Mouse (Mus musculus) adrenal gland, postnatal 36 days (tissue): ENCODE results near the gene Arpc1a. TPM values are rescaled to one million over a fixed set of nuclear protein-coding genes. Genes with fewer than 3 reads are reported as not detected.
A peak's percentile ranks its signal among the peaks of the same experiment; 100 is the strongest.

Source experiments
- DNase-seq, 2 experiments: peaks; one replicate each; pipeline ENCODE4 v3.0.0; 2021; ENCODE audit warnings: mixed read lengths in 1 of 2
- total RNA-seq, 2 experiments: library from RNA; stranded (reverse); gene quantifications; 2 replicates each; pipeline ENCODE4 v1.2.3; 2021

Arpc1a gene
- total RNA-seq, 2 experiments from 2014 or later: 120 to 123 TPM

DNA sequence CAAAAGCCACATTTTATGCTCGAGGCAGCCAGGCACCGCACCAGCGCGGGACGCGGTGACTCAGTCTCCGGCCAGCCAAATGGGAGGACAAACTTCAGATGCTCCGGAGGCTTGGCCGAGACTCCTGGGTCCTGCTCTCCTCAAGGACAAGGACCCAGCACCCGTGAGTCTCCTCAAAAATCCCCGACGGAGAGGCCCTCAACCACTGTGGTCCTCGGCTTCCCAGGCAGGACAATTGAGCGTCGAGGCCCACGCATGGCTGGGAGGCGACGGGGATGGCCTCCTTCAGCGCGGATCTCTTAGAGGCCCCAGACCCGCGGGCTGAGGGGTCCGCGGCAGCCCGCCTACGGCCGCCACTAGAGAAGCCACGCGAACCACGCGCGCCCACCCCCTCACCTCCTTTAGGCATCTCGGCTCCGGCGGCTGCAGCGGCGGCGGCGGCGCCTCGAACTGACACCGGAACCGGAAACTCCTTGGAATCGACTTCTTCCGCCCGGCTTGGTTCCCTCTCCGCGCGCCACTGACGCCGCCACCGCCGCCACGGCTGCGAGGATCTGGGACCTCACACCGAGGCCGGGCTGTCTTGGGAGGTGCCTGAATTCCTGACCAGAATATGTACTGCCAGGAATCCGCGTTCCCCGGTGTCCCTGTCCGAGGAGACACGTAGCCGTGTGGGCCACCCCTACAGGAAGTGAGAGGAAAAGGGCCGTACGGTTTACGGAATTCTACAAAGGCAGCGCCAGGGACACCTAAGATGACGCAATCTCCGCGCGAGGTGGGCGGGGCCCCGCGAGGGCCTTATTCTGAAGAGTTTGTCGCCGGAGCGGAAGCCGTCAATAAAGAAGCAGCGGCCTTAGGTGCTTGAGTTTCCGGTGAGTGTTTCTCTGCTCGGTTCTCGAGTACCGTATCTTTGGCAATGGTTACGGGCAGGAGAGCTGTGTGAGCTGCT lies 56.2 kb downstream of the Arpc1a start, which contains the start of the genes Pdap1 and Bud31:
TSS of gene Pdap1 (minus strand) at position 668 of the 949 bp plus-strand sequence.
TSS of gene Bud31 (plus strand) at position 792 of the 949 bp plus-strand sequence.
- DNase-seq: peak; percentile 96

DNA sequence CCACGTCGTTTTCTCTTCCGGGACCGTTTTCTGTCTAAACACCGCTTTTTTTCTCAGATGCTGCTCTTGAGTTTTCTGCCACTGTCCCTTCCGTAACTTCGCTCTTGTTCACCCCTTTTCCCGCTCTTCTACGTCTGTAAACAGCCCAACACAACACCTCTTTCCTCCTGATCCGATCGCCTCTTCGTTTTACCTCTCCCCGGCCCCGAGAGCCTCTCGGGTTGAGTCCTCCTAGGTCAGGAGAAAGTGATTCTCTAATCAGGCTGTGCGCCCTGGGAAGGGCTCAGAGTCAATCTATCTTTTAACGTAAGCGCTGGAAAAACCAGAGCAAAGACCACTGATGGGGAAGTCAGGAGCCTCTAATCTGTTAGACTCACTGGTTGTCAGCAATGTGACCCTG lies 57.0 kb downstream of the Arpc1a start:
- no peak for DNase-seq

DNA sequence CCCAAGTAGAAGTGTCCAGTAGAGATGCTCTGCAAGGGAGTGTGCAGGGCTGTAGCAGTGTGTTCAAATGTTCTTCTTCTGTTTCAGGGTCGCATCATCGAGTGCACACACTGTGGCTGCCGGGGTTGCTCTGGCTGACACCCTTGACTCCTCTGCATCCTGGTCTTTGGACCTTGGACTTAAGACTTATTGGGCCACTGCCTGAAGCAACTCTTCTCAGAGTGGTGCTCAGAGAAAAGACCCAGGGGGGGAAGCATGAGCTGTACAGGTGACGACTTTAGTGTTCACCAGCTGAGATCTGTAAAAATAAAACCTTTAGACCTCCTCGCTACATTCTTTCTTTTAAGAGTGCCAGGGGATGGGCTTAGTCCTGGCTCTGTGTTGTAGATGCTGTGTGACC lies 64.1 kb downstream of the Arpc1a start:
- no peak for DNase-seq

DNA sequence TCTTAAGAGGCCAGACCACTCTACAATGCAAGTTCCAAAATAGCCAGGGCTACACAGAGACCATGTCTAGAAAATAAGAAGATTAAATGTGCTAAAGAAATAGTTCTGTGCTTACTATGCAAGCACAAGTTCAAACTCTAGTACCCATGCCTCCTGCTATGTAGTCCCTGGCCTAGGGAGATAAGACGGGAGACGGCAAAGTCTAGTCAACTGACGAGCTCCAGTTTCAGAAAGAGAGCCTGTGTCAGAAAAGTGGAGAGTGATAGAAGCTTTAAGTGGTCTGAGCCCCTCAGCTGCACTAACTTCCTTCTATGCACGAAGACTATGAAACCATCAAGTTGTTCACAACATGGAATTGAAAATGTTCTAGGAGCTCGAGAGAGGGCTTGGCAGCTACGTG lies 65.7 kb downstream of the Arpc1a start:
- DNase-seq: no peak

DNA sequence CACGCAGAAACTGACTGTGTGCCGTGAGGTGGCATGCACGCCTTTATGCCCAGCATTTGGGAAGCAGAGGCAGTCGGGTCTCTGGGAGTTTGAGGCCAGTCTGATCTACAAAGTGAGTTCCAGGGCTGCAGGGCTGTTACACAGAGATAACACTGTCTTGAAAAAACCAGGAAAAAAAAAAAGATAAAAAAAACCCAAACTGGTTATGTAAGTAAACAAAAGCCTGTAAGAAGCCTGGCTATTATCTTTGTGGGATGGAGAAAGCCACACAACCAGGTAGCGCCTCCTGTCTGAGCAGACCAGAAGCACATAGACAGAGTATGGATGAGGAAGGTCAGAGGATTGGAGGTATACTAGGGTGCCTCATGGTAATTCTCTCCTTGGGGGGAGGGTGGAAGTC lies 69.1 kb downstream of the Arpc1a start:
- no peak for DNase-seq

Other genes starting within 250 kb of the Arpc1a start
- 10 to 100 TPM; 18.6 to 24.8 TPM for gene Smurf1, start 118.0 kb upstream of the Arpc1a start, total RNA-seq
- not detected for gene Gm4871, start 51.1 kb upstream of the Arpc1a start, total RNA-seq
- not detected for gene 1700018F24Rik, start 40.8 kb upstream of the Arpc1a start, total RNA-seq
- gene Kpna7, start 200 bp downstream of the Arpc1a start, total RNA-seq: not detected
- gene Arpc1b, start 30.4 kb downstream of the Arpc1a start, total RNA-seq: 100 to 1,000 TPM; 241 to 271 TPM
- 10 to 100 TPM; 88.0 to 92.1 TPM for gene Pdap1, start 56.4 kb downstream of the Arpc1a start, total RNA-seq
- gene Bud31, start 56.5 kb downstream of the Arpc1a start, total RNA-seq: 100 to 1,000 TPM; 113 to 117 TPM
- 10 to 100 TPM; 22.4 to 31.3 TPM for gene Ptcd1, start 83.3 kb downstream of the Arpc1a start, total RNA-seq
- 10 to 100 TPM; 19.0 to 19.3 TPM for gene Cpsf4, start 83.4 kb downstream of the Arpc1a start, total RNA-seq
- gene Atp5j2, start 108.2 kb downstream of the Arpc1a start, total RNA-seq: 100 to 1,000 TPM; 485 to 492 TPM
- 1 to 10 TPM; 7.2 to 9.9 TPM for gene Zkscan14, start 118.0 kb downstream of the Arpc1a start, total RNA-seq
- gene Zkscan5, start 120.7 kb downstream of the Arpc1a start, total RNA-seq: 10 to 100 TPM; 11.6 to 13.0 TPM
- 10 to 100 TPM; 50.6 to 68.6 TPM for gene Zfp655, start 147.9 kb downstream of the Arpc1a start, total RNA-seq
- gene Zscan25, start 196.7 kb downstream of the Arpc1a start, total RNA-seq: 10 to 100 TPM; 15.0 to 15.7 TPM